Mouse (Mus musculus): ENCODE data around the gene Gpr18.

DNA sequence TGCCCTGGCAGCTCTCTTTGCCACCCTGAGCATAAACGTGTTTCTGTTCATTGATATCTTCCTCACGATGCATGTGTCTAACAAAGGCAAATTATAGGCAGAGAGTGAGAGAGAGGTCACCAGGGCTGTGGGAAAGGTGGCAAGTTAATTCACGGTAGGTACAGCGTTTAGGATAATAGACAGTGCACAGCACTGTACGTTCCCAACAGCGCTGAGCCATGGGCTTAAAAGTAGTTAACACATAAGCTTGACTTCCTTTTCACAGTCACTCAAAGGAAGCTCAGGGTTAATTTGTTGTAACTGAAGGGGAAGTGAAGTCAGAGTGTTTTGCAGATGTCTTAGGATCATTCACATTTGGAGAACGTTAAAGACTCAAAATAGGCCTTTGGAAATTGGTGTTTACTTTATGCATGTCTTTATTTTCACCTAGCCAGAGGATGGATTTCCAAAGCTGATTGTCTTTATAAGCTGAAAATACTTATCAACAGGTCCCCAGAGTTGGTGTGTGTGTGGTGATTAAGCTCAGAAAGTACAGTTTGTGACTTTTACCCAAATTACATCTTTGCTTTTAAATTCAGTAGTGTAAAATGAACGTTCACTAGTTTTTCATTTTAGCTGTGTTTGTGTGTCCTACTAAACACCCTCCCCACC, 9.1 kb downstream of the Gpr18 start:
- no peak for TF ChIP-seq CTCF (IDR thresholded peaks at IDR 0.05; ENCODE audit: borderline replicate concordance, extremely low read depth, insufficient read depth, insufficient read length)
- TF ChIP-seq POLR2A (IDR thresholded peaks at IDR 0.05; ENCODE audit: borderline replicate concordance, extremely low read depth, insufficient read depth, insufficient read length, poor library complexity, severe bottlenecking): no peak

All from brain, embryonic 14.5 days (tissue).